Mouse (Mus musculus): Measurements from ENCODE around the gene Spred2. TPM values are rescaled to one million over a fixed set of nuclear protein-coding genes. Genes with fewer than 3 reads are reported as not detected.

Spred2 gene
- total RNA-seq, 1 experiment from 2014 or later: 9.5 TPM

Other genes with a start within 250 kb of the Spred2 start
- gene Actr2, start 188.5 kb downstream of the Spred2 start, total RNA-seq (2017): 234 and 249 TPM in 2 replicates

Measured in common myeloid progenitor, adult 5-6 weeks (primary cell).